Mouse (Mus musculus): Measurements from ENCODE around the gene Slc25a10.

GRCm38 (mm10) chr11:120538485-120538884 is 46.8 kb downstream of the Slc25a10 start:
- no peak for TF ChIP-seq CTCF (IDR thresholded peaks at IDR 0.05; ENCODE audit: insufficient read depth, low read depth, low read length)
- TF ChIP-seq POLR2A (IDR thresholded peaks at IDR 0.05; ENCODE audit: insufficient read depth, low read depth, low read length), result no peak
